Mouse (Mus musculus) monocyte, adult 2 months (primary cell): Measurements from ENCODE around the gene Adcy10.
A peak's percentile ranks its signal among the peaks of the same experiment; 100 is the strongest.

Source experiments
- DNase-seq, 2 experiments: peaks; one replicate each; pipeline ENCODE4 v3.0.0; 2022; ENCODE audit warnings: low spot score in 2 of 2, low read depth in 1 of 2

Gene Adcy10

GRCm38 (mm10) chr1:165520716-165521115 lies 35.7 kb downstream of the Adcy10 start:
- no peak for DNase-seq

DNA sequence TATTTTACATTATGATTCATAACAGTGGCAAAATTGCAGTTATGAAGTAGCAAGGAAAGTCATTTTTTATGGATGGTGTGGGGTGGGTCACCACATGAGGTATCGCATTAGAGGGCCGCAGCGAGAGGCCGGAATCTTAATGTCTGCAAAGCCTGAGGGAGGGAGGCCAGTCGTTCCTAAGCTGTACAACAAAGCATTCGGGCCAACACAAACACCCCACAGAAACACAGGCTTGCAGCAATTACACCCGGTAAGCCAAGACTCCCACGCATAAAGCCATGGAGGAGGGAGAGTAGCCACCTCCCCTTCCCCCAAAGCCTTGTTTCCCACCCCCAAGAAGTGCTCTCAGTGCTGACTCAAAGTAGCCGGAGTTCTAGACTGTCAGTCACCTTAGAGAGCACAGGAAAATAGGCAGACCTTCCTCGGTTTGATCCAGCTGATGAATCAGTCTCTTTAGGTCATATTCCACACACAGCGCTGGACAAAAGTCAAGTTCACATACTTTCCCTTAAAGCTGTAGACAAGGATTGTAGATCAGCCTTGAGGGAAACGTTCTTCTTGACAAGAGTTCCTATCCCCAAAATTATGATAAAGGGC lies 51.2 kb downstream of the Adcy10 start:
- DNase-seq: no peak

DNA sequence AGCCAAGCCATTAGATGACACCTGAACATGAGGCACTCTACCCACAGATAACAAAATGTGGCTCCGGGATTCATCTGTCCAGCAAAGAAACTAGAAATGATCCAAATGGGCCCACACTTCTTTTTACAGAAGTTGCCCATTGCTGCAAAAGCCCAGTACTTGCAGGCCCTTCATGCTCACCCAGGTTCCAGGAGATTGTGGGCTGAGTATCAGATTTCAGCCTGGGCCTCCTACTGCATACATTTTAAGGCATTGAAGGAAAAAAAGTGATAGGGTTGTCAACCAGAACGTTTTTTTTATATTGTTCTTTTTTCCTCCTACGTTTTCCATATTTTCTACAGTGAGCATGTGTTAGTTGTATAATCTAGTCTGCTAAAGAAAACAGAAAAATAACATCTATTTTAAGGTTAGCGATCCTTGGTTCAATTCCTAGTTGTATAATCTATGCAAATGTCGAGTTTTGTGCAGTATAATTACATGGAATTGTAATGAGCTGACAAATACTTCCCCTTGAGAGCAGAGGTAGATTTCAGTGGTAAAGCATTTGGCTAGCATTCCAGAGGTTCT lies 52.3 kb downstream of the Adcy10 start:
- DNase-seq: no peak

DNA sequence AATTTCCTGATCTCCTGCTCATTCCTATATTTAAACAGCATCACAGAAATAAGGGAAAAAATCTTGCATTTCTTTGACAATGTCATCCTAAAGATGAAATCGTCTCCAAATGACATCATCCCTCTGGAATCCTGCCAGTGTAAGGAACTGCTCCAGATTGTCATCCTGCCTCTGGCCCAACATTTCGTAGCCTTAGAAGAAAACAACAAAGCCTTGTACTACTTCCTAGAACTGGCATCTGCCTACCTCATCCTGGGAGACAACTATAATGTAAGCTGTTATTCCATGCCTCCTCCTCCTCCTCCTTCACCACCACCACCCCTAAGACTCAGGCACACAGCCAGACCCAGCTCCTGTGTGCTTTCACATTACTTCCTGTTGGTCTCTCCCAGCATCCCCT lies 71.7 kb downstream of the Adcy10 start:
- no peak for DNase-seq

- DNase-seq: no peak
Measured at GRCm38 (mm10) chr1:165559073-165559472, 74.1 kb downstream of the Adcy10 start.

GRCm38 (mm10) chr1:165565283-165565682 lies 80.3 kb downstream of the Adcy10 start:
- no peak for DNase-seq

GRCm38 (mm10) chr1:165567466-165567865 lies 82.5 kb downstream of the Adcy10 start:
- DNase-seq: no peak

- DNase-seq: no peak
Measured at GRCm38 (mm10) chr1:165576005-165576404, 91.0 kb downstream of the Adcy10 start.

- no peak for DNase-seq
Measured at GRCm38 (mm10) chr1:165576459-165577112, 91.6 kb downstream of the Adcy10 start.

GRCm38 (mm10) chr1:165579332-165579731 lies 94.3 kb downstream of the Adcy10 start:
- DNase-seq: no peak

- no peak for DNase-seq
Measured at GRCm38 (mm10) chr1:165581255-165581654, 96.3 kb downstream of the Adcy10 start.

DNA sequence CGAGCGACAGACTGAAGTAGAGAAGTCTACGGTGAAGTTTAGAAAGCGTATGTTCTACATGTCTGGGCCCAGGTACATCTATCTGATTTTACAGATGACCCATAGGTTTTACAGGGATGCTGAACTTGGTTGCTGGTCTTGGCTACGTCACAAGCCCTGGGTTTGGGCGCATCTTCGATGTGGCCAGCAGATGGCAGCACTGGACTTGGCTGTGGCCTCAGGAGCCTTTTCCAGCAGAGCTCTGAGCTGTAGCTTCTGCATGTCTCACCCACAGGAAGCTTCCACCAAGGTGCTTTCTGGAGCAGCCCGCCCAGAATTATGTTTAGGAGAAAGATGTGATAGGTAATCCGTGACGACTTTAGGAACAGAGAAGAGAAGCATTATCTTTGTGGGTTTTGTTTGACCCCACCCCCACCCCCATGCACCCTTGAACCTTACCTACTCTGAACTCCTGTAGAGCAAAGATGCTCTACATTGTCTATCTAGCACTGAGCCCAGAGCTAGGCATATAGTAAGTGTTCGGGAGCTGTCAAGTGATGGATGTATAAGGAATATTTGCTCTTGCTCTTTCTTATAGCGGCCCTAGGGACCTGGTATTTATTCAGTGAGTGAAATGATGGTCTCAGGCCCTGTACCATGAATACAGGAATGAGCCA lies 98.7 kb downstream of the Adcy10 start:
- DNase-seq: peak; percentile 56 to 76

DNA sequence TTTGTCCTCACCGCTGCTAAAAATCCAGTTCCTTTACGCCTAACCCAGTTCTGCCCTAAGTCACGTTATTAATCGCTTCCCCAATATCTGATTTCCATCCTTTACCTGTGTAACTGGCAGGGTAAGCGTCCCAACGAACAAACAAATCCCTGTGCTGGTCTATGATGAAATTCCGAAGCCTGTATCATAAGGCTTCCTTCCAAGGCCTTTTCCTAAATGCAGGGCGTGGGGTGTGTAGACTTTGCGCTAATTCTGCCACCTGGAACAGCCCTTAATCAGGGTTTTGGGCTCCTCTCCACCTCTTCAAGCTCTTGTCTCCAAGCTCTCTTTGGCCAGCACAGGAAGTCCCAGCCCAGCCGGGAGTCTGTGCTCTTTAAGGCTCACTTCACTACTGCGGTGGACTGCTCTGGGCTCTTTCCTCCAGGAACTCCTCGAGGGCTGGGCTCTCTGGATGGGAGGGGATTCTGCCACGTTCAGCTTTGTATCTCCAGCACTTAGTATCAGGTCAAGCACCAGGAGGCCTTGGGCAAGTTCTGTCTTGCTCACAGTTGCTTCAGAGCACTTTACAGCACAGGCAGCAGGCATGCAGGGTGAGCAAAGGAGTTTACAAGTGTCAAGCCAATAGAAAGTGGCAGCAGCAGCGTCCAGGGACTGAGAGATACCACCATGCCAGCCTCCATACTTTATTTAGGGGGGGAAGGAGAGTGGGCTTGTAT lies 100.6 kb downstream of the Adcy10 start:
- no peak for DNase-seq

- DNase-seq: no peak
Measured at GRCm38 (mm10) chr1:165586366-165586765, 101.4 kb downstream of the Adcy10 start.

GRCm38 (mm10) chr1:165587845-165588244 lies 102.9 kb downstream of the Adcy10 start:
- DNase-seq: no peak

- no peak for DNase-seq
Measured at GRCm38 (mm10) chr1:165589280-165590048, 104.5 kb downstream of the Adcy10 start.

GRCm38 (mm10) chr1:165590760-165591159 lies 105.8 kb downstream of the Adcy10 start:
- DNase-seq: no peak

DNA sequence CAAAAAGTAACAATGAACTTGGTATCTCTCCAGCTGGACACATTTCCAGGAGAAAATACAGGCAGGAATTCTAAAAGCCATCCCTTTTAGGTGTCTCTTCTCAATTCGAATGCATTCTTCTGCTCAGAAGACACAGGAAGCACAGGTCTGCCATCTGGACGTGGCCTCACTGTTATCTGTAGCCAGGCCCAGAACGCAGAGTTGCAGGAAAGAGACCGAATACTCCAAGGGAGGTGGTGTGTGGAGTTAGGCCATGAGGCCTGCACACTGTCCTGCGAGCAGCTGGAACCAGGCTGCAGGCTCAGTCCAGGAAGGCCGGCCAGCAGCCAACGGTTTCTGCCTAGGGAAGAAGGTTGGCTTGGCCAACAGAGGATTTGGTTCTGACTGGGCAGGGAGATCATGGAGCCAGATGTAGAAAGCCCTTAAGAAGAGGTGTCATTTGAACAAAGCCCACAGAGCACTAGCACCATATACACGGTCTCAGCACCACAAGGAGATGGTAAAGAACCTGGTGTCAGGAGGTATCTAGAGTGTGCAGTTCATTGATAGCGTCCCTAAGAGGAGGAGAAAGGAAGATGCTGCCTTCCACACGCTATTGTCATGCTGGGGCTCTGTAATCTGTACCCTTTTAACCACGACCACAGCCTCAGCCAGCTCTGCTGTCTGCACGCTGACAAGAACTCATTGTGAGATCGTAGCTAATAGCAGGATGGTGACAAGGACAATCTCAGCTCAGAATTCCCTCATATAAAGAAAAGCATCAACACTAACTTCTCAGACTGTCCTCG lies 107.5 kb downstream of the Adcy10 start:
- DNase-seq: no peak

- no peak for DNase-seq
Measured at GRCm38 (mm10) chr1:165594699-165595421, 109.9 kb downstream of the Adcy10 start.
